Mouse (Mus musculus) adrenal gland, postnatal 14 days (tissue): ENCODE measurements around the gene Sept9. TPM values are rescaled to one million over a fixed set of nuclear protein-coding genes. Genes with fewer than 3 reads are reported as not detected.

Experiments
- DNase-seq: peaks from one replicate; pipeline ENCODE4 v3.0.0; 2021; ENCODE audit warnings: mixed read lengths
- total RNA-seq: library from RNA; stranded (reverse); gene quantifications from 2 replicates; pipeline ENCODE4 v1.2.3, GENCODE M21; 2021

The Sept9 gene
- total RNA-seq, 1 experiment from 2014 or later = 133 TPM

- no peak for DNase-seq
Observed at GRCm38 (mm10) chr11:117408442-117409031, 209.1 kb downstream of the Sept9 start.

DNA sequence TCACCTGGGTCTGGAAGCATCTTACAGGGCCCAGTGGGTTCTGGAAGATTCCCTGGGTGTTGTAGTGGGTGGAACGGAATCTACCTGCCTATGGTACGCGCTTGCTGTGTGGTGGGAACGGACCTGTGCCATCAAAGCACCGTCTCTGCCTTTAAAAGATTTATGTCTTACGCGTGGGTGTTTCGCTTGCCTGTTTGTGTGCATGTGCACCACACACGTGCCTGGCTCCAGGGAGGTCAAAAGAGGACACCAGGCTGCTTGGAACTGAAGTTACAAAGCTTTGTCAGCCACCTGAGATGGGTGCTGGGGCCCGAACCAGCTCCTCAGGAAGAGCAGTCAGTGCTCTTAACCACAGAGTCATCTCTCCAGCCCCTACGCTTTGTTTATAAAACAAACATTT, 209.9 kb downstream of the Sept9 start:
- no peak for DNase-seq

DNA sequence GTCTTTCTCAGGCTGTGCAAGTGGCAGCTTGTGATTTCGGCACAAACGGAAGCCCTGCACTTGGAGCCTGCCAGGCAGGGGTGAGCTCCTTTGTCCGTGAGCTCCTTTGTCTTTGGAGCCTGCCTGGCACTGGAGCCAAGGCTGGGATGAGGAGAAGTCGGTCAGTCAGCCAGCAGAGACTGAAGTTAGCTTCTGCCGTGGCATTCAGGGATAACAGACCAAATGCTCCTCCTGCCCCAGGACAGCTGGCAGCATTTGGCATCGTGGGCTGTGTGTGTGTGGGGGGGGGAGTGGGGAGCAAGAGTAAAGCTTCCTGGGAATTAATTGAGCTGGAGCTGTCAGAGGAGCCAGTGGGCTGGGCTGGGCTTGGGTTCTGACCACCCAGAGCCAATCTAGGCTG, 210.6 kb downstream of the Sept9 start:
- no peak for DNase-seq

- DNase-seq = no peak
Observed at GRCm38 (mm10) chr11:117411663-117412062, 212.2 kb downstream of the Sept9 start.

Other genes with a start within 250 kb of the Sept9 start
- gene Sec14l1, start 84.5 kb upstream of the Sept9 start, total RNA-seq = 119 TPM in 2 replicates